Mouse (Mus musculus) erythroblast, embryonic 14.5 days (primary cell): ENCODE measurements around the gene Nepro.

ENCODE experiments used
- GATA1 ChIP-seq: IDR thresholded peaks from 2 replicates; pipeline ENCODE4 v1.6.1; 2012; ENCODE audit warnings: low read length, inconsistent platforms, mixed read lengths
- TAL1 ChIP-seq: IDR thresholded peaks from 3 replicates; pipeline ENCODE4 v1.6.1; 2012; ENCODE audit warnings: low read length, inconsistent platforms, mixed read lengths

DNA sequence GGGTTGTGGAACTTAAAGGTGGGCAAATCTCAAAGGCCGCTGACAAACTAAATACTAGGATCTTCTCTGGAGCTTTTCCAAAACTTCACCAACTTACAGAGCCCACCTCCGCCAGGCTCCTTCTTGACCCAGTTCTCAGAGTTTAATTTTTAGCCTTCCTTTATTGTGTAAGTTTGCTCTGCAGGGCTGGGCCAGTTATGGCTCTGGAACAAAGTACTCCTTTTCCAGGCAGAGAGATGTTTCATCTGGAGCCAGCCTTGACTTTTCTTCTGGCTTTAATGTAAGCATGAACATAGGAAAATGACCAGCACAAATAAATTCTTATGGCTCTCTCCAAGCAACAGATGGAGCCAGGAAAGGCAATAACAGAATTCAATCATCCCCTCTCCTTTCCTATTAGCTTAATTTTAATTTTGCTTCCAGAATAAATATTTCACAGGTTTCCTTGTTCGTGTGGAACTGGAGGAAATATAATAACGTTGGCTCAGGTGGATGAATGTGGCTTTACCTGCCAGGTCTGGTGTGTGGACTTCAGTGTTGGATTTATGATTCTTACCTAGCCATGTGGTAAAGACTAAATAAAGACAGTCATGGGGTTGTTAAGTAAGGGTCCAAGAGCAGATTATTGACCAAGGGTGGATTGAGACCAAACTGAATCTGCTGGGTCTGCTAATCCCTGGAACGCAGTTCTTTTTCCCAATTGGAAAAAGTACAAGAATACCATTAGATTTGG is 26.5 kb upstream of the Nepro start:
- no peak for TF ChIP-seq TAL1
- no peak for TF ChIP-seq GATA1
